In the genomic region with DNA sequence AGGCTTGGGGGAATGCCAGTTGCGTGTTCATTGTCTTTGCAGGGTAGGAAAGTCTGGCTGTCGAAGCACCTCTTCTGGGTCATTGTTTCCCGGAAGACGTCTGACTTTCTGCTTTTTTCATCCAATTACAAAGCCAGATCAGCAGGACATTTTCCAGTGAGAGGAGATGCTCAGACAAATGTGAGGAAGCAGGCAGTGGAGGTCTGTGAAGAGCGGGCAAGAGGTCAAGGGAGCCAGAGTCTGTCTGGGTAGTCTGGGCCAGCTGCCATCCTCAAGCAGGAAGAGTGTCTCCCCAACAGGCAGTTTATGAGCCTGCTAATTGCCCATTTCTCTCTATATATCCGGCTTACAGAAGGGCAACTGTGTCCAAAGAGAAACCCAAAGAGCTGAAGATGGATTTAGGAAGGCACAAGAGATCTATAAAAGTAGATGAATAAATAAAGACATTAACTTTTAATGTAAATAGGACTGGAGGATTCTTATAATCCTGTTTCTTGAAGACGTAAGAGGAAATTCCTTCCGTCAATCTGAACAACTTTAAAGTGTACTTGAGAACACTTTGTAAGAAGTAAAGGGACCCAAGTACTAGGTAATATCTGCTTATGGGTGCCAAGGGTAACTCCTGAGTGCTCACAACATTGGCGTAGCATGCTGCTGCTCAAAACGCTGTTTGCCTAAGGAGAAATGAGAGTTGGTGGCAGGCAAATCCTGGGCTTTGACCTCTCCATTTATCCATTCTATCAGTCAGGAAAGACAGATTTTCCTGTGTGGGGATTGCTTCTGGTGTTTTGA, we compare ENCODE assay signal across 24 mouse cellular contexts.
DNase-seq lines count a peak whose midpoint lies in the region; ATAC-seq and TF ChIP-seq lines count a peak whose summit lies in the region.
"Had no signal": no experiment of that assay in that cellular context is flagged by ENCODE, and none has a peak within 500 bp of the region (broad histone marks: within the 10 kb centered on the region; RNA-seq: fewer than 3 reads in every experiment).

No protein-coding gene starts in this region.

- H3K27me3 ChIP-seq in liver, postnatal 0 days (ENCODE audit: insufficient read depth, low read length) = no peaks in the 10 kb centered on the region
- H3K27me3 ChIP-seq: CH12.LX; forebrain, embryonic 15.5 days; kidney, embryonic 15.5 days; limb, embryonic 15.5 days; liver, embryonic 15.5 days; stomach, embryonic 15.5 days had no signal

- WGBS in liver, postnatal 0 days (ENCODE audit: insufficient replicate concordance) = 69% methylated on average over 10 of the region's 10 CpGs

- H3K9ac ChIP-seq in liver, postnatal 0 days (replicated peaks) = no peak overlapping the region
- H3K9ac ChIP-seq: forebrain, embryonic 15.5 days; kidney, embryonic 15.5 days; limb, embryonic 15.5 days; liver, embryonic 15.5 days; stomach, embryonic 15.5 days had no signal

- H3K4me1 ChIP-seq in liver, postnatal 0 days (ENCODE audit: insufficient read depth) = no peaks in the 10 kb centered on the region
- H3K4me1 ChIP-seq: forebrain, embryonic 15.5 days; kidney, embryonic 15.5 days; limb, embryonic 15.5 days; liver, embryonic 15.5 days; stomach, embryonic 15.5 days had no signal

- no peak for TF ChIP-seq CTCF in liver, postnatal 0 days (IDR thresholded peaks at IDR 0.05; ENCODE audit: low read depth)

- H3K4me3 ChIP-seq in liver, postnatal 0 days (ENCODE audit: low read depth, low read length) = no peak overlapping the region
- H3K4me3 ChIP-seq: forebrain, embryonic 15.5 days; kidney, embryonic 15.5 days; limb, embryonic 15.5 days; liver, embryonic 15.5 days; myocyte; stomach, embryonic 15.5 days had no signal

- H3K4me2 ChIP-seq in liver, postnatal 0 days (ENCODE audit: low read depth, low read length) = no peak overlapping the region
- H3K4me2 ChIP-seq: forebrain, embryonic 15.5 days; kidney, embryonic 15.5 days; limb, embryonic 15.5 days; liver, embryonic 15.5 days; stomach, embryonic 15.5 days had no signal

- no peak for TF ChIP-seq EP300 in liver, postnatal 0 days (IDR thresholded peaks at IDR 0.05; ENCODE audit: low read depth)

- no peak for ATAC-seq in liver, postnatal 0 days
- ATAC-seq: forebrain, embryonic 15.5 days; hindbrain, embryonic 16.5 days; intestine, postnatal 0 days had no signal

- DNase-seq in embryo, embryonic 11 days = peak; percentile 8
- no peak for DNase-seq in embryo, embryonic 10 days (ENCODE audit: low spot score)
- peak; percentile 6 for DNase-seq in lung, postnatal 25 days (ENCODE audit: low spot score)
- no peak for DNase-seq in lung, postnatal 10 days
- DNase-seq in cerebellum, adult 8-10 months = peak; percentile 49
- DNase-seq in lung, postnatal 36 days = peak; percentile 3
- no peak for DNase-seq in liver, postnatal 0 days
- DNase-seq in layer of hippocampus, adult 11-12 months (ENCODE audit: low spot score) = no peak
- DNase-seq: gastrocnemius, postnatal 14 days; heart, adult 18-20 months; heart, postnatal 36 days; layer of hippocampus, postnatal 36 days; midbrain, embryonic 14.5 days; thymus, adult 18-20 months; thymus, postnatal 4 days had no signal

- no peaks in the 10 kb centered on the region for H3K9me3 ChIP-seq in liver, postnatal 0 days (ENCODE audit: low read length)
- H3K9me3 ChIP-seq: forebrain, embryonic 15.5 days; kidney, embryonic 15.5 days; limb, embryonic 15.5 days; liver, embryonic 15.5 days; stomach, embryonic 15.5 days had no signal

- no peaks in the 10 kb centered on the region for H3K36me3 ChIP-seq in liver, postnatal 0 days (replicated peaks; ENCODE audit: insufficient read depth, low read length)
- H3K36me3 ChIP-seq: forebrain, embryonic 15.5 days; kidney, embryonic 15.5 days; limb, embryonic 15.5 days; liver, embryonic 15.5 days; stomach, embryonic 15.5 days had no signal

- H3K27ac ChIP-seq in liver, postnatal 0 days (ENCODE audit: low read depth) = no peak overlapping the region
- H3K27ac ChIP-seq: forebrain, embryonic 15.5 days; kidney, embryonic 15.5 days; limb, embryonic 15.5 days; liver, embryonic 15.5 days; stomach, embryonic 15.5 days had no signal

Comparison
In these comparisons a context has a peak if more than half of its experiments do, and no peak if none do; other contexts are left out.
1. DNase-seq: peak in embryo, embryonic 11 days (single experiment), lung, postnatal 25 days (single experiment), cerebellum, adult 8-10 months (single experiment) and lung, postnatal 36 days (single experiment); none in embryo, embryonic 10 days (single experiment), lung, postnatal 10 days (single experiment), liver, postnatal 0 days (single experiment) and layer of hippocampus, adult 11-12 months (single experiment).